Mouse (Mus musculus) left cerebral cortex, adult 11 months (tissue): ENCODE measurements around the gene Dgke.
A peak's percentile ranks its signal among the peaks of the same experiment; 100 is the strongest.
"Not testable (repeated sequence)": the region's sequence is repeated elsewhere in the genome, so short reads cannot be mapped to it uniquely, and the experiment has no call there.

ENCODE experiments used
- DNase-seq: peaks from one replicate; pipeline ENCODE4 v3.0.0; 2022; ENCODE audit warnings: low spot score

Dgke gene

DNA sequence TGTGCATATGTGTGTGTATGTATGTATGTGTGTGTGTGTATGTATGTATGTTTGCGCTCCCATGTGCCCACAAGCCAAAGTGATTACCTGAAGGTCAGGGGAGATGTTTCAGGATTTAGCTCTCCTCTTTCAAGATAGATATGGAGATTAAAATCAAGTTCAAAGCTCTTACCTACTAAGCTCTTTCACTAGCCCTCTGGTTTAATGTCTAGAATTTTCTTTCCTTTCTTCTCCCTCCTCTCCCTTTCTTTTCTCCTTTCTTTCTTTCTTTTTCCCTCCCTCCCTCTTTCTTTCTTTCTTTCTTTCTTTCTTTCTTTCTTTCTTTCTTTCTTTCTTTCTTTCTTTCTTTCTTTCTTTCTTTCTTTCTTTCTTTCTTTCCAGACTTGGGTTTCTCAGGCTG, at the start of gene Dgke:
Gene Dgke, minus strand, starts transcription at position 101 of the 400 bp plus-strand sequence.
- DNase-seq = no peak

- DNase-seq = no peak
Observed at GRCm38 (mm10) chr11:89107180-89107807, 40.6 kb upstream of the Dgke start.

- DNase-seq = no peak
Observed at GRCm38 (mm10) chr11:89105823-89106222, 39.2 kb upstream of the Dgke start.

DNA sequence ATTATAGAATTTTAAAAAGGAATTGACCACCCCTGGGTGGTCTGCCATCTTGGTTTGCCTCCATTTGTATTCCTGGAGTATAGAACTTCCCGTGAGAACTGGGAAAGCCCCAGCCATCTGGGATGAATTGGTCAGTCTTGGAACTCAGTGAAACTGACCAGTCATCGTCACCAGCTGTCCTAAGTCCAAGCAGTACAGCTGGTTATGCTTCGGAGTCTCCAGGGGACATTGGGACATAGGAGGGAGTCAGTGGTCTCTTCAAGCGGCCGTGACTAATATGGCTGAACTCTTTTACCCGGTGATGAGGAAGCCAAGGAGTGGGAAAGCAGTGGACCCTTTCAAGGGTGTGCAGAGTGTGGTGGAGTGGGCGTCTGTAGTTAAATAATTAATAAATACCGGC, 38.6 kb upstream of the Dgke start:
- no peak for DNase-seq

DNA sequence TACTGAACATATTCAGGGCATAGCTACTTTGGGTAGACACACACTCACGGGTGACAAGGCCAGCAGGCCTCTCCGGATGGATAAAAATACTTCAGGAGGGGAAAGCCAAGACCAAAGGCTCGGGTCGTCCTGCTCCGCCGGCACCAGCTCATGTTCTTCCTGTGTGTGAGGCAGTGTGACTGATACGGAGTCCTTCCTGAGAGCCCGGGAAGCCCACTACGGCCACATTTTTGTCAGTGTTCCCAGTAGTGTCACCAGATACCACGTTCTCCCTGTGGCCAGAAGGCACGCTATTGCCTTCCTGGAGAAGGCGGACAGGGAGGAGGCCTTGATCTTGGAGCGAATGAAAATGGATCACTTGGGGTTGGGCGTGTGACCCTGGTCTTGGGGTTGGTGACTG, 36.5 kb upstream of the Dgke start:
- DNase-seq = no peak

DNA sequence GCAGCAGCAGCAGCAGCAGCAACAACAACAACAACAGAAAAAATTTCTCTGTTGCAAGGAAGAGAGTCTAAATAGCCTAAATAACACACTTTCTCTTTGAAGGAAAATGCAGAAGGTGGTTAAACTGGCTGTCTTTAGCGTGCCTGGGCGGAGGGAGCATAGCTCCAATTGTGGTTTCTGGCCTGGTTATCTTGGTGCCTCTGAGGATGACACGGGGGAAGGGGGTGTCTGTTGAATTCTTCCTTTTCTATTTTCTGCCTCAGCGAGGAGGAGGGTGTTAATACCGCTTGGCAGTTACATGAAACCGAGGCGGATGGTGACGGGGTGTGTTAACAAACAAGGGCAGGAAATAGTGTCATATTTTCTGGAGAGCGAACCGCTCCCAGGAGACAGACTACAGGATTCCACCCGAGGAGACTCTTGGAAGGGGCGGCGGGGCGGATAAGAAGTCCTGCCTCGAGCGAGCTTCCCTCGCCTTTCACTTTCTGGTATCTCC, 34.2 kb upstream of the Dgke start:
- peak; percentile 31 for DNase-seq

DNA sequence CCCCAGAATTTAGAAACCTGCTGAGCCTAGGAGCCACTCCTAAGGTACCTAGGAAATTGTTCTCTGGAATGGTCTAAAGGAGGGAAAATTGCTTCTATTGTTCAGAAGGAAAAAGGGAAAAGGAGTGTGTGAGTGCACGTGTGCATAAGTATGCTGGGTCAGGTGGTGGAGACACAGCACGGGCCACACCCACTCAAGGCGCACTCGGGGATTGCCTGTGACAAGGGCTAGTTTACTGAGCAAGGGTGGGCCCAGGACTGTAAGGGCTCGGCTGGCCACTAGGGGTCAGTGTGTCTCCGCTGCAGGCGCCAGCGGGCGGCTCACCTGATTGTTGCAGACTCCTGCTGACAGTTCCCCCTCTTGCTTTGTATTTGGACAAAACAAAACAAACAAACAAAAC, 33.8 kb upstream of the Dgke start:
- DNase-seq = peak; percentile 73

DNA sequence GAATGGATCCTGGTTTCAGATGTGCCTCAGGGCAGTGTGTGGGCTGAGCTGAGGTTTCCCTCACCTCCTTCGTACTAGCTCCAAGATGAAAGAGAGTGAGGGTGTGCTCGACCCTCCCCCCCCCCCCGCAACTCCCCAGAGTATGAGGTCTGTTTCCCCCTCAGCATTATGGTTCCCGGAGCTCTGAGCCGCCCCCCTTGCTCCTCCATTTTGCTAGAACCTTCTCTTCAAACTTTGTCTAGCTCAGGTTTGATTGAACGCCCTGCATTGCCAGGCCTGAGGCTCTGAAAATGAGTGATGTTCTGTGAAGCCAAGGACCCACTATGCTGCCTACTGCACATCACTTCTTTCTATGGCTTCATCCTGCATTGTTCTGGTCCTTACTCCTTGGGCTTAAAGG, 32.3 kb upstream of the Dgke start:
- no peak for DNase-seq

DNA sequence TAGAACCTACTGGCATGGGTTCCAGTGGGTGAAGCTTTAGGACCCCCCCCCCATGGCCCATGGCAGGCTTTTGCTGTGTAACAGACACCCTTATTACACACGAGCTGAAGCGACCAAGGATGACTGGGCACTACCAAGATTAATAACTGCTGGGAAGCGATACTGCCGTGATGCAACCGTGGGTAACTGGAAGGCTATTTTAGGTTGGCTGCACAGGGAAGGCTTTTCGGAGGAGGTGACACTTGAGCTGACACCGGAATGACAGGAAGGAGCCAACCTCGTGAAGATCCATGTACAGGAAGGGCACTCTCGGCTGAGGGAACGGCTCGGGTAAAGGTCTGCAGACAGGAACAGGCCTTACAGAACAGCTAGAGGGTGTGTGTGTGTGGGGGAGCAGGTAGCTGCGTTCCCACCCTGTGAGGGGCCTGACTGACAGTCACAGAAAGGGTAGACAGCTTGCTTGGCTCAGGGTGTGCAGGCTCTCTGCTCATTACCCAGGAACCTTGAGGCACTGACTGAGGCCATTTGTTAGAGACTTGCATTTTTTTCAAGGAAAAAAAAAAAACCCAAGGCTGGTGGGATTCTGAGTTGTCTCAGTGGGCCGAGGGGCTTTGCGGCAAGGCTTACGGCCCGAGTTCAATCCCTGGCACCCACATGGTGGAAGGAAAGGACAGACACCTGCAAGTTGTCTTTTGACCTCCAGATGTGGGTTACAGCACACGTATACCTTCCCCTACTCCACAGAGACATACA, 31.6 kb upstream of the Dgke start:
- no peak for DNase-seq

DNA sequence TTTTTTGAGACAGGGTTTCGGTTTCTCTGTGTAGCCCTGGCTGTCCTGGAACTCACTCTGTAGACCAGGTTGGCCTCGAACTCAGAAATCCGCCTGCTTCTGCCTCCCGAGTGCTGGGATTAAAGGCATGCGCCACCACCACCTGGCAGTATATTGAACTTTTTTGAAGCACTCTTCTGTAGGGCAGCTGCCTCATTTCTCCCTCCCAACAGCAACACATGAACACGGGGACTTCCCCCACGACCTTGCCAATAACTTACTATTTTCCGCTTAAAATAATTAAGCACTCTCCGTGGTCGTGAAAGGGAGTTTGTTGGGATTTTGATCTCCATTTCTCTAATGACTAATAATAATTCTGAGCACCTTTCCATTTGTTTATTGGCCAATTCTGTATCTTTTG, 30.6 kb upstream of the Dgke start:
- not testable (repeated sequence) for DNase-seq

DNA sequence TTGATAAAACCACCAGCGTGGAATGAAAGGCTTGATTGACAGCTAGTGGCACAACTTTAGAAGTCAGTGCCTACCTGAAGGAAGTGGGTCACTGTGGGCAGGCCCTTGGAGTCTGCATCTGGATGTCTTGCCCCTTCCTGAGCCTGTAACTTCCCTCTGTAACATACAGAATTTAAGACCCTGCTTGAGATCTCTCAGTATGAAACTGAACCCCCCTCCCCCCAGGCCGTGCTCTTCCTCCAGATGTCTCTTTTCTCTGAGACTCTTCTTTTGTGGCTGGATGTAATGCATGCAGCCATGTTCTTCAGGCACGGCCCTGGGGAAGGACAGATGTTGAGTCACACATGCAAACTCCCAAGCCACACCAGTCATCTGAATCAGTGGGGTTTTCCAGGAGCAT, 28.7 kb upstream of the Dgke start:
- no peak for DNase-seq

DNA sequence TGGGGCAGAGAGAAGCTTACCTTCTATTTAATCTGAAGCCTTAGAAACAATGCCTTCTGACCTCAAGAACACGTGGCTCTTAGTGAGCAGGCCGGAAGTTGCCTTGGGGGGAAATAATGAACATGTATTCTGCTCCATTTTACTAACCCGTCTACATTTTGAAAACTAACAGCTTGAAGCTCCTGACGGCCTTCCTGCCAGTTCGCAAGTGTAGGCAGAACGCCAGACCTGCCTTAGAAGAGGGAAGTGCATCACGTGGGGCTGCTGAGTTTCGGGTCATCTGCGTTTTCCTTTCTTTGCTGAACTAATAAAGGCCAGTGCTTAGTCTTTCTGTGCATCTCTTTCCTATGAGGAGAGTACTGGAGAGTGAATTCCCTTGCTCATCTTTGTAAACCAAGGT, 26.1 kb upstream of the Dgke start:
- DNase-seq = no peak

DNA sequence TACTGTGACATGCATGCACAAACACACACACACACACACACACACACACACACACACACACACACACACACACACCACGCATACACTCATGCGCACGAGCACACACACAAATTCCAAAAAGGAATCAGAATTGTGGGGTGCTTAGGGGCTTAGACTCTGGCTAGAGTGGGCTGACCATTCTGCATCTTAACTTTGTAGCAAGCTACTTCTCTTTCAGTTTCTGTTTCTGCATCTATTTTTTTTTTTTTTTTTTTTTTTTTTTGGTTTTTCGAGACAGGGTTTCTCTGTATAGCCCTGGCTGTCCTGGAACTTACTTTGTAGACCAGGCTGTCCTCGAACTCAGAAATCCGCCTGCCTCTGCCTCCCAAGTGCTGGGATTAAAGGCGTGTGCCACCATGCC, 23.7 kb upstream of the Dgke start:
- DNase-seq = not testable (repeated sequence)

DNA sequence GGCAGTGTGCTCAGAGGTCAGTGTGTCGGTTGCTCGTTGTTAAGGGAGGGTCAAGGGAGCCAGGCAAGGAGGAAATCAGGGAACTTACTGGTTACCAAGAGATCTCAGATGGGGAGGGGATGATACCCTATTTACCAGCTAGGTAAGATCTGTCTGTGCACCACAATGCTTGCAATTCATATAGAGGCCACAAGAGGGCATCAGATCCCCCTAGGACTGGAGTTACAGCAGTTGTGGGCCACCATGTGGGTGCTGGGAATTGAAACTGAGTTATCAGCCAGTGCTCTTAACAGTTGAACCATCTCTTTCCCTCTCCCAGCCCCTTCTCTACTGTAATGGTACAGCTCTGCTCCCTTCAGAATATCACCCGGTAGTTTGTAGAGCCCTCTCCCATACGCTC, 22.1 kb upstream of the Dgke start:
- no peak for DNase-seq

GRCm38 (mm10) chr11:89086208-89086809, 19.7 kb upstream of the Dgke start:
- no peak for DNase-seq

DNA sequence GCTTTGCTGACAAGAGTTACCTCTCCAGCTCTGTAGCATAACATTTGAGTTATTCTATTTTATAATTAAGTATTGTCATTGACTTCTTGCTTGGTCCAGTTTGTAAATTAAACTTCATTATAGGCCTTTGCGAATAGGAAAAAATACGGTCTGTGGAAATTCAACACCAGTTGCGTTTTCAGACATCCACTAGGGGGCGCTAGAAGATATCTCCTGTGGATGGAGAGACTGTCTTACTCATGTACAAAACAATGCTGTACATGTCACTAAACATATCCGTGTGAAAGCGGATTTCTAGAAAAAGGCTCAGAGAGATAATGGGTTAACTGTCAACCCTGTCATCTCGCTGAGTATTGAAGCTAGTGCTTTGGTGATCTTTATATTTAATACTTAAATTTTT, 18.0 kb upstream of the Dgke start:
- no peak for DNase-seq

DNA sequence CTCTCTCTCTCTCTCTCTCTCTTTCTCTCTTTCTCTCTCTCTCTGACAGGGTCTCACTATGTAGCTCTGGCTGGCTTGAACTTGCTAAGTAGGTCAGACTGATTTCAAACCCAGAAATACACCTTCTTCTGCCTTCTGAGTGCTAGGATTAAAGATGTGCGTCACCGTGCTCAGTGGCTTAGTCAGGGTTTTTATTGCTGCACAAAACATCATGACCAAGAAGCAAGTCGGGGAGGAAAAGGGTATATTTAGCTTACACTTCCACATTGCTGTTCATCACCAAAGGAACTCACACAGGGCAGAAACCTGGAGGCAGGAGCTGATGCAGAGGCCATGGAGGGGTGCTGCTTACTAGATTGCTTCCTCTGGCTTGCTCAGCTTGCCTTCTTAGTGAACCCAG, 16.0 kb upstream of the Dgke start:
- DNase-seq = not testable (repeated sequence)

- DNase-seq = not testable (repeated sequence)
Observed at GRCm38 (mm10) chr11:89081906-89082305, 15.3 kb upstream of the Dgke start.

DNA sequence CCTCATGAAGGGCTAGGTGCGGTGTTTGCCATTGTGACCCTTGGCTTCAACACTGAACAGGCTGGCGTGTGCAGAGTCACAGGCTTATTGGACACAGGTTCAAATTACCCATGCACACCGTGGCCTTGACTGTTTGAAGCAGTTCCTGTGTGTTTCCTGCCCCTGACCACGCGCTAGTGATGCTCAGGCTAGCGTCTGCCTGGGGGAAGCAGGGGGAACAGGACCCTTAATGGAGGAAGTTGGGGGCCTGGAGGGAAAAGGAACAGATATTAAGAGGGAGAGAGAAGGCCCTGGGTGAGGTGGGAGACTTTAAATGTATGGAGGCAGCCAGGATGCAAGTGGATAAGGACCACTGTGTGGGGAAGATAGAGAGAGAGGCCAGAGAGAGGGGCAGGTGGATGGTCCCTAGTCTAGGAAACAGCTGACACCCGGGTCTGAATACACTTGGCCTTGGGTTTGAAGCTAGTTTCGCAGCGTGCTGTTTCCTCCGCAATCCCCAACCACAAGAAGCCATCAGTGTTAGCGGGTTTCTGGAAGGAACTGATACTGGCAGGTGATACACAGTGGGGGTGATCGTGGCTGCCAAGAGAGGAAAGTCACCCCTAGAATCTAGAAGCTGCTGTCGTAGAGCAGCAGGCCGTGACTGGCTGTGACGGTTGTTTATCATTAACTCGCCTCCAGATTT, 12.5 kb upstream of the Dgke start:
- DNase-seq = no peak

GRCm38 (mm10) chr11:89078305-89078704, 11.7 kb upstream of the Dgke start:
- no peak for DNase-seq

- DNase-seq = no peak
Observed at GRCm38 (mm10) chr11:89077601-89078000, 11.0 kb upstream of the Dgke start.

DNA sequence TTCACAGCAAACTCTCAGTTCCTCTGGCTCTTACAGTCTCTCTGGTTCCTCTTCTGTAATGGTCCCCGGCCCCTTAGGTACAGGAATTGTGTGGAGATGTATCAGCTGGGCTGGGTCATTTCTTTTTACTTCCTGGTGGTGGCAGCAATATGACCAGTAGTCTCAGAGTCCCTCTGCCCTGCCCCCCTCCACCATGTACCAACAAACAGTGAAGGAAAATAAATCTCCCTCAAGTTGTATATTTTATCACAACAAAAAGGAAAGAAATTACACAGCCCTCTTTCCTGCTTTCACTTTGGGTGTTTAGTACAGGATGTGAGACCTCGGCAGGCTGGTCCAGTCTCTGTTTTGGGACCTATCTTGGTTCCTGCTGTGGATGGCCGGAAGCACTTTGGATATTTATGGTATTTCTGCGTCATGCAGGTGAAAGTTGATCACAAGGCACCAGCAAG, 9.7 kb upstream of the Dgke start:
- no peak for DNase-seq
